Mouse (Mus musculus) forebrain, embryonic 10.5 days (tissue): ENCODE data around the gene Pdp2. TPM values are rescaled to one million over a fixed set of nuclear protein-coding genes. Genes with fewer than 3 reads are reported as not detected.
A peak's percentile ranks its signal among the peaks of the same experiment; 100 is the strongest.

Experiments
- DNase-seq: peaks from one replicate; pipeline ENCODE4 v3.0.0-alpha.2; 2017; ENCODE audit warnings: low spot score; ENCODE audit errors: extremely low spot score
- H3K27ac ChIP-seq: fragments of 300-500 bp; sonication (generic); 2 replicates; pipeline ENCODE4 v1.5.1; 2016; ENCODE audit warnings: mild to moderate bottlenecking
- H3K27me3 ChIP-seq: fragments of 300-500 bp; sonication (generic); 2 replicates; pipeline ENCODE4 v1.6.1; 2016; ENCODE audit warnings: mild to moderate bottlenecking; ENCODE audit not compliant: poor library complexity, severe bottlenecking
- H3K36me3 ChIP-seq: fragments of 300-500 bp; sonication (generic); replicated peaks from 2 replicates; pipeline ENCODE4 v1.6.1; 2016; ENCODE audit warnings: mild to moderate bottlenecking, moderate library complexity
- H3K4me1 ChIP-seq: fragments of 300-500 bp; sonication (generic); 2 replicates; pipeline ENCODE4 v1.6.1; 2016
- H3K4me3 ChIP-seq: fragments of 300-500 bp; sonication (generic); 2 replicates; pipeline ENCODE4 v1.5.1; 2016; ENCODE audit warnings: mild to moderate bottlenecking, moderate library complexity
- H3K9me3 ChIP-seq: fragments of 300-500 bp; sonication (generic); 2 replicates; pipeline ENCODE4 v1.6.1; 2016; ENCODE audit warnings: mild to moderate bottlenecking, moderate library complexity
- WGBS: fragments of 180-500 bp; shearing (Covaris S2); methylation state at CpG from one replicate; pipeline ENCODE4 v1.1.7; 2016; 5-methylcytosine and 5-hydroxymethylcytosine counted together
- polyA plus RNA-seq: library from polyadenylated mRNA; unstranded; fragments of >200 nt; fragmentation: Nextera tagmentation; extraction: Ambion mirVana; gene quantifications from 2 replicates; pipeline ENCODE4 v1.2.1, GENCODE M21; 2016

Gene Pdp2
- polyA plus RNA-seq, 1 experiment from 2014 or later, result 14.2 TPM

GRCm38 (mm10) chr8:104629306-104630110, 38.3 kb downstream of the Pdp2 start:
- no peak for DNase-seq
- no peak overlapping the region for H3K27ac ChIP-seq
- no peak overlapping the region for H3K4me3 ChIP-seq
- peaks cover 47% of the 10 kb centered on the region for H3K27me3 ChIP-seq
- no peaks in the 10 kb centered on the region for H3K9me3 ChIP-seq
- H3K36me3 ChIP-seq, result no peaks in the 10 kb centered on the region
- WGBS, result 82% methylated on average over 22 of the region's 22 CpGs
- H3K4me1 ChIP-seq, result peaks cover 28% of the 10 kb centered on the region

DNA sequence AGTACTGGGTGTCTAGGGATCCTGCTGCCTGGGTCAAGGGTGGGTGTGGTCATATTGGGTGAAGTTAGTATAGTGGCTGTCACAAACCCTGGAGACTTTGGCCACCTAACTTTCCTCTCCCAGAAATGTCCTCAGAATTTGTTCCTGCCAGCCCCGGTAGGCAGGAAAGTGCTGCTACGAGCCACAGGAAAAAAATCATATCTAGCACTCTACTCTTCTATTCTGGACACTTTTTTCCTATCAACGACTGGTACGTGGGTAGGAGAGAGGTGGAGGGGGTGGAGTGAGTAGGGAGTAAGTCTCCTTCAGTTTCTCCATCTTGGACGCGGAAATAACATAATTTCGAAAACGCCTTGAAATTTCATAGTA, 38.8 kb downstream of the Pdp2 start:
- Histone ChIP-seq H3K27ac (no peak overlapping the region), H3K27me3 (peaks cover 47% of the 10 kb centered on the region), H3K4me3 (peak overlapping the region; percentile 51; the same call in 1 of the 2 replicates), H3K9me3 (no peaks in the 10 kb centered on the region), H3K36me3 (peaks cover 4% of the 10 kb centered on the region; the same call in 1 of the 2 replicates), H3K4me1 (peaks cover 28% of the 10 kb centered on the region)
- no peak for DNase-seq
- WGBS, result 43% methylated on average over 8 of the region's 8 CpGs

DNA sequence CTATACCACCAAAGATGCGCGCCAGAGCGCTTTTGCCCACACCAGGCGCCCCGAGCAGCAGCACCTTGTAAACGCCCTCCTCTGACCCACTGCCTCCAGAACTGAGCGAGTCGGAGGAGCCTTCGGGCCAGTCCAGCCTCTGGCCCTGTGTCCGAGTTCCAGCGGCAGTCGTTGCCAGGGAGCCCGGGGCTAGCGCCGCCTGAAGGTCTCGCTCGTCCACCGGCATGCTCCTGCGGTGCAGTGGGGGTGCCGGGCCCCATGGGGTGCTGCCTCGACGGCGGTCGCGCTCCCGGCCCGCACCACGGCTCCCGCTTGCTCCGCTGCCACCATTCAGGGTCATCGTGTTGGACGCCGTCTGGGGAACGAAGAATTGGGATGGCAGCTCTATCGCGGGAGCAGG, 39.3 kb downstream of the Pdp2 start:
- under 1% methylated on average over 36 of the region's 36 CpGs for WGBS
- DNase-seq, result peak; percentile 22
- peak overlapping the region; percentile 49; the same call in 1 of the 2 replicates for H3K27ac ChIP-seq
- peaks cover 47% of the 10 kb centered on the region for H3K27me3 ChIP-seq
- peaks cover 28% of the 10 kb centered on the region for H3K4me1 ChIP-seq
- peaks cover 8% of the 10 kb centered on the region; the same call in 1 of the 2 replicates for H3K36me3 ChIP-seq
- H3K9me3 ChIP-seq, result no peaks in the 10 kb centered on the region
- H3K4me3 ChIP-seq, result peak overlapping the region; percentile 51

- Histone ChIP-seq H3K4me1 (peaks cover 28% of the 10 kb centered on the region), H3K9me3 (no peaks in the 10 kb centered on the region), H3K27ac (peak within 1 kb of the TSS; percentile 49), H3K27me3 (peaks cover 47% of the 10 kb centered on the region), H3K4me3 (peak within 1 kb of the TSS; percentile 51), H3K36me3 (peaks cover 8% of the 10 kb centered on the region; the same call in 1 of the 2 replicates)
- peak; percentile 44 for DNase-seq
- WGBS, result under 1% methylated on average over 23 of the region's 28 CpGs
Measured at GRCm38 (mm10) chr8:104630981-104631663, 39.9 kb downstream of the Pdp2 start, which contains the start of gene Rrad. Gene Rrad, minus strand, starts transcription at chr8:104631327.

DNA sequence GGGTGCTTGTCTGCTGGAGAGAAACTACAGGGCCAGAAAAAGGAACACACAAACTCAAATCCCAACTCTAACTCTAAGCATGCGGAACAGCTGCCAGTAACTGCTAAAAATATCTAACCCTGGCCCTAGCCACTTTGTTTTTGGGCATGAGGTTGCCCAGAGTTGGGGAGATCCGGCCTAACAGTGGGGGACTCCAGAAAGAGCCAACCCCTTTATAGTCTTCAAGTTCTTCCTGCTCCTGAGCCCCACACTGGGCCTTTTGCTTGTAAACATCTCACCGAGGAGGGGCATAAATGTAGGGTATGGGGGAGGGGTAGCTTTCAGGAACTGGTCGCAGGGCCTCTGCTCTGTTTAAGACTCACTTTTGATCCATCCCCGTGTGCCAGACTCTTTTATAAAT, 40.7 kb downstream of the Pdp2 start:
- DNase-seq, result no peak
- peaks cover 8% of the 10 kb centered on the region; the same call in 1 of the 2 replicates for H3K36me3 ChIP-seq
- peak overlapping the region; percentile 51; the same call in 1 of the 2 replicates for H3K4me3 ChIP-seq
- 41% methylated on average over 5 of the region's 5 CpGs for WGBS
- no peaks in the 10 kb centered on the region for H3K9me3 ChIP-seq
- H3K4me1 ChIP-seq, result peaks cover 28% of the 10 kb centered on the region
- H3K27ac ChIP-seq, result no peak overlapping the region
- peaks cover 47% of the 10 kb centered on the region for H3K27me3 ChIP-seq

GRCm38 (mm10) chr8:104632486-104632885, 41.2 kb downstream of the Pdp2 start:
- DNase-seq, result no peak
- 75% methylated on average over 6 of the region's 6 CpGs for WGBS
- peaks cover 28% of the 10 kb centered on the region for H3K4me1 ChIP-seq

DNA sequence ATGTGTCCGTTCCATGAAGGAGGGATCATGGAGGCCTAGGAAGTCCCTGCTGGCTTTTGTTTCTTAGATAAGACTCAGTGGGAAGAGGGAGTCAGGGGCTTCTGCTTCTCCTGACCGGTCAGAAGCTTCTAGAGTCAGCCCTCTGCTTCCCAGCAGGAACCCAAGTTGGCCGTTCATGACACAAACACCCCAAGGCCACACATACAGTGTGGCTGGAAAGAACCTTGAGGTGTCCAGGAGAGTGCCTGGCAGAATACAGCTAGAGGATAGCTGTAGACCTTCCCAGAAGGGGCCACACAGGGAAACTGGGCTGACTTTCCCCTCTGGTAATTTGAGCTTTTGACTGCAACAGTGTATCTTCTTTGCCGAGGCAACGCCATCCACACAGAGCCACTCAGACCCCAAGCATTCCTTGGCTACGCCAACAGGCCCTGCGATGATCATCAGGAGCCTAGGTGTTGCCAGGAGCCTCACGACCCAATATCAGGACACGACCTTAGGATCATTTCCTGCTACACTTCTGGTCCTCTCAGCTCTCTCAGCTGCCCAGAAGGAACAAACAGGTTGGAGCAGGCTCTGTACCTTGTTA, 42.0 kb downstream of the Pdp2 start:
- Histone ChIP-seq H3K4me3 (no peak overlapping the region), H3K9me3 (no peaks in the 10 kb centered on the region), H3K36me3 (peaks cover 18% of the 10 kb centered on the region), H3K27ac (no peak overlapping the region), H3K27me3 (peaks cover 44% of the 10 kb centered on the region), H3K4me1 (peaks cover 28% of the 10 kb centered on the region)
- DNase-seq, result no peak
- 76% methylated on average over 9 of the region's 9 CpGs for WGBS

More at GRCm38 (mm10) chr8:104632486-104632885, 41.2 kb downstream of the Pdp2 start:
- Histone ChIP-seq H3K27ac (no peak overlapping the region), H3K9me3 (no peaks in the 10 kb centered on the region), H3K27me3 (peaks cover 47% of the 10 kb centered on the region), H3K36me3 (peaks cover 12% of the 10 kb centered on the region; the same call in 1 of the 2 replicates), H3K4me3 (no peak overlapping the region)

DNA sequence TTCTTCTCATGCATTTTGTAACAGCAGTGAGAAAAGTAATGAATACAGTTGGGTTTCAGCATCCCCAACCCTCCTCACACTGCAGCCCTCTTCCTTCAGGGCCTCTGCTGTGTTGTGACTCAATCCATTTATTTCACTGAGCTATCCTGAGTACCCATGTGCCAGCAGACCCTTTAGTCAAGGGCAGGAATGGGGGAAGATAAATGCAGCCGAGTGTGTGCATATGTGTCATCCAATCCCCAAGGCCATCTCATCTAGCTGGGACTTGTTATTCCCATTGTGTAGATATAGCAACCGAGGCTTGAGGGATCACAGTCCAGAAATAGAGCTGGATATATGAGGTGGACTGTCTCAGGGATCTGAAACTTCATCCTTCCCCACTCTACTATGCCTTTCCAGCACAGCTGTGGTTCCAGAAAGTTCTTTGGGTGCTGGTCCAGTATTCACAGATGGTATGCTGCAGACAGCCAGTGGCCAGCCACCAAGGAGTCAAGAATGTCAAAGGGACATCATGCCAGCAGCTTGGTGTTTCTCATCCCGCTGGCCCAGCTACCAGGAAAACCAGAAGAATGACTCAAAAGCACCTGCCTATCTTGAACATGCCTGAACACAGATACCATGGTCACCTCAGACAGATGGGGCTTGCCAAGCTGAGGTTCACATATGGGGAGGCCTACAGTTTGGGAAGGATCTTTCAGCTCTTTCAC, 43.9 kb downstream of the Pdp2 start:
- Histone ChIP-seq H3K9me3 (no peaks in the 10 kb centered on the region), H3K4me1 (peaks cover 31% of the 10 kb centered on the region), H3K4me3 (no peak overlapping the region), H3K27ac (no peak overlapping the region), H3K36me3 (peaks cover 32% of the 10 kb centered on the region), H3K27me3 (peaks cover 25% of the 10 kb centered on the region)
- WGBS, result 89% methylated on average over 3 of the region's 3 CpGs
- DNase-seq, result no peak

- H3K36me3 ChIP-seq, result peaks cover 32% of the 10 kb centered on the region
- no peak overlapping the region for H3K4me3 ChIP-seq
- no peak for DNase-seq
- no peak overlapping the region for H3K27ac ChIP-seq
- peaks cover 23% of the 10 kb centered on the region for H3K4me1 ChIP-seq
- 90% methylated on average over 6 of the region's 6 CpGs for WGBS
- no peaks in the 10 kb centered on the region for H3K9me3 ChIP-seq
- H3K27me3 ChIP-seq, result no peaks in the 10 kb centered on the region
Measured at GRCm38 (mm10) chr8:104638010-104638409, 46.8 kb downstream of the Pdp2 start.

- Histone ChIP-seq H3K27me3 (no peaks in the 10 kb centered on the region), H3K4me3 (peak overlapping the region; percentile 88), H3K4me1 (peaks cover 21% of the 10 kb centered on the region), H3K36me3 (peaks cover 27% of the 10 kb centered on the region), H3K27ac (no peak overlapping the region), H3K9me3 (no peaks in the 10 kb centered on the region)
- WGBS, result 86% methylated on average over 7 of the region's 7 CpGs
- DNase-seq, result no peak
Measured at GRCm38 (mm10) chr8:104640241-104640640, 49.0 kb downstream of the Pdp2 start.

DNA sequence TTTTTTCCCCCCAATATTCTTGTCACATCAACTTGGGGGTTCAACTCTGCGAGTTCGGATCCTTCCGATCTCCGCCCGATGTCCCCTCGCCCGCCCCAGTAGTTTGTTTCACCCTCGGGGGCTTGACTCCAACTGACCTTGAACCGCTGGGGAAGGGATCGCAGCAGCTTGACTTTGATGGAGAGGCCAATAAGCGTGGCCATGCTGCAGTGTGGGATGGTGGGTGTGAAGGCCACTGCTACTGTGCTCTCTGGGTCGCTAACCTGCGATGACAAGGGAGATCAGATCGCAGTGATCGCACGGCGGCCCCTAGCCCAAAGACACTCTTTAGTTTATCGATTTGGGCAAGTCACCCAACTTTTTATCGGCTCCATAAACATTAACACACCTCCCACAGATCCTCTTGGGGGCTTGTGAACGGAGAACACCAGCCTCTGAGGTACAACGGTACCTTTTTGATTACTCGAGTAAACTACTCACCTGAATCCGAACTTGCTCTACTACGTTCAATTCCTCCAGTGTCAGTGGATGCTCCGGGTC, 49.6 kb downstream of the Pdp2 start:
- Histone ChIP-seq H3K27ac (peak overlapping the region; percentile 90), H3K9me3 (no peaks in the 10 kb centered on the region), H3K27me3 (no peaks in the 10 kb centered on the region), H3K36me3 (peaks cover 24% of the 10 kb centered on the region), H3K4me1 (peaks cover 21% of the 10 kb centered on the region), H3K4me3 (peak overlapping the region; percentile 88)
- no peak for DNase-seq
- WGBS, result 16% methylated on average over 25 of the region's 25 CpGs
